Mouse (Mus musculus): ENCODE data around the gene Kmt2d. TPM values are rescaled to one million over a fixed set of nuclear protein-coding genes. Genes with fewer than 3 reads are reported as not detected.

Gene Kmt2d
- polyA plus RNA-seq, 1 experiment from 2014 or later = 13.7 TPM

GRCm38 (mm10) chr15:98809390-98809789, 61.6 kb downstream of the Kmt2d start, which contains the start of gene Ddn:
Ddn (minus strand) TSS chr15:98809490.
- Histone ChIP-seq H3K9me3 (replicated peaks) (no peaks in the 10 kb centered on the region), H3K4me3 (peak within 1 kb of the TSS; percentile 43), H3K4me1 (peaks cover 44% of the 10 kb centered on the region), H3K9ac (peak within 1 kb of the TSS; percentile 51), H3K27ac (no peak within 1 kb of the TSS), H3K4me2 (peak within 1 kb of the TSS; percentile 70), H3K36me3 (ENCODE audit: poor library complexity, severe bottlenecking) (peaks cover 31% of the 10 kb centered on the region), H3K27me3 (peaks cover 67% of the 10 kb centered on the region)
- ATAC-seq = no peak
- WGBS = 24% methylated on average over 3 of the region's 3 CpGs

GRCm38 (mm10) chr15:98808651-98809134, 62.3 kb downstream of the Kmt2d start:
- Histone ChIP-seq H3K4me3 (peak overlapping the region; percentile 43; the same call in 1 of the 2 replicates), H3K27me3 (peaks cover 74% of the 10 kb centered on the region), H3K27ac (no peak overlapping the region), H3K4me2 (peak overlapping the region; percentile 70), H3K9me3 (replicated peaks) (no peaks in the 10 kb centered on the region), H3K4me1 (peaks cover 48% of the 10 kb centered on the region), H3K9ac (peak overlapping the region; percentile 51), H3K36me3 (ENCODE audit: poor library complexity, severe bottlenecking) (peaks cover 24% of the 10 kb centered on the region)
- 7% methylated on average over 6 of the region's 6 CpGs for WGBS
- no peak for ATAC-seq

- H3K27me3 ChIP-seq = peaks cover 80% of the 10 kb centered on the region
- no peaks in the 10 kb centered on the region for H3K9me3 ChIP-seq (replicated peaks)
- under 1% methylated on average over 34 of the region's 34 CpGs for WGBS
- H3K9ac ChIP-seq = peak overlapping the region; percentile 51
- H3K4me3 ChIP-seq = peak overlapping the region; percentile 43
- peak; percentile 53; the same call in 1 of the 2 replicates for ATAC-seq
- no peak overlapping the region for H3K27ac ChIP-seq
- H3K4me1 ChIP-seq = peaks cover 48% of the 10 kb centered on the region
- peaks cover 18% of the 10 kb centered on the region for H3K36me3 ChIP-seq (ENCODE audit: poor library complexity, severe bottlenecking)
- H3K4me2 ChIP-seq = peak overlapping the region; percentile 70
These were observed 62.9 kb downstream of the Kmt2d start for GRCm38 (mm10) chr15:98807895-98808650.

GRCm38 (mm10) chr15:98806809-98807770, 63.9 kb downstream of the Kmt2d start:
- peak overlapping the region; percentile 70 for H3K4me2 ChIP-seq
- ATAC-seq = no peak
- peaks cover 48% of the 10 kb centered on the region for H3K4me1 ChIP-seq
- WGBS = under 1% methylated on average over 58 of the region's 58 CpGs
- H3K4me3 ChIP-seq = peak overlapping the region; percentile 43
- peaks cover 90% of the 10 kb centered on the region for H3K27me3 ChIP-seq
- no peaks in the 10 kb centered on the region for H3K9me3 ChIP-seq (replicated peaks)
- peak overlapping the region; percentile 46; the same call in 1 of the 2 replicates for H3K9ac ChIP-seq
- peaks cover 9% of the 10 kb centered on the region; the same call in 1 of the 2 replicates for H3K36me3 ChIP-seq (ENCODE audit: poor library complexity, severe bottlenecking)
- H3K27ac ChIP-seq = no peak overlapping the region

- Histone ChIP-seq H3K4me2 (peak overlapping the region; percentile 71), H3K36me3 (ENCODE audit: poor library complexity, severe bottlenecking) (0 out of 2 replicates have a peak, but pooled peaks cover 3% of the 10 kb centered on the region), H3K9me3 (replicated peaks) (no peaks in the 10 kb centered on the region), H3K27me3 (peaks cover 98% of the 10 kb centered on the region), H3K27ac (no peak overlapping the region), H3K9ac (no peak overlapping the region), H3K4me3 (peak overlapping the region; percentile 43), H3K4me1 (peaks cover 48% of the 10 kb centered on the region)
- ATAC-seq = no peak
- WGBS = 2% methylated on average over 30 of the region's 30 CpGs
These were observed 64.8 kb downstream of the Kmt2d start for GRCm38 (mm10) chr15:98806071-98806808.

GRCm38 (mm10) chr15:98805324-98806040, 65.5 kb downstream of the Kmt2d start:
- H3K27me3 ChIP-seq = peaks cover 99% of the 10 kb centered on the region
- H3K4me3 ChIP-seq = peak overlapping the region; percentile 43
- no peak overlapping the region for H3K27ac ChIP-seq
- ATAC-seq = peak; percentile 55
- H3K4me2 ChIP-seq = peak overlapping the region; percentile 71
- H3K36me3 ChIP-seq (ENCODE audit: poor library complexity, severe bottlenecking) = no peaks in the 10 kb centered on the region
- no peaks in the 10 kb centered on the region for H3K9me3 ChIP-seq (replicated peaks)
- under 1% methylated on average over 64 of the region's 64 CpGs for WGBS
- peaks cover 48% of the 10 kb centered on the region for H3K4me1 ChIP-seq
- peak overlapping the region; percentile 66 for H3K9ac ChIP-seq

GRCm38 (mm10) chr15:98804054-98804453, 67.0 kb downstream of the Kmt2d start:
- Histone ChIP-seq H3K4me1 (peaks cover 48% of the 10 kb centered on the region), H3K9me3 (replicated peaks) (no peaks in the 10 kb centered on the region), H3K27me3 (peaks cover 100% of the 10 kb centered on the region), H3K4me3 (peak overlapping the region; percentile 6; the same call in 1 of the 2 replicates), H3K36me3 (ENCODE audit: poor library complexity, severe bottlenecking) (no peaks in the 10 kb centered on the region), H3K4me2 (peak overlapping the region; percentile 40), H3K9ac (no peak overlapping the region), H3K27ac (no peak overlapping the region)
- WGBS = under 1% methylated on average over 32 of the region's 32 CpGs
- ATAC-seq = peak; percentile 50; the same call in 1 of the 2 replicates

GRCm38 (mm10) chr15:98802926-98803325, 68.1 kb downstream of the Kmt2d start:
- no peaks in the 10 kb centered on the region for H3K36me3 ChIP-seq (ENCODE audit: poor library complexity, severe bottlenecking)
- peaks cover 45% of the 10 kb centered on the region for H3K4me1 ChIP-seq
- H3K9ac ChIP-seq = no peak overlapping the region
- no peaks in the 10 kb centered on the region for H3K9me3 ChIP-seq (replicated peaks)
- WGBS = 2% methylated on average over 8 of the region's 8 CpGs
- no peak overlapping the region for H3K4me2 ChIP-seq
- peaks cover 99% of the 10 kb centered on the region for H3K27me3 ChIP-seq
- H3K27ac ChIP-seq = no peak overlapping the region
- ATAC-seq = no peak
- no peak overlapping the region for H3K4me3 ChIP-seq

- Histone ChIP-seq H3K27ac (no peak overlapping the region), H3K4me2 (no peak overlapping the region), H3K4me1 (peaks cover 27% of the 10 kb centered on the region), H3K9ac (no peak overlapping the region), H3K27me3 (peaks cover 97% of the 10 kb centered on the region), H3K36me3 (ENCODE audit: poor library complexity, severe bottlenecking) (no peaks in the 10 kb centered on the region), H3K4me3 (no peak overlapping the region), H3K9me3 (replicated peaks) (no peaks in the 10 kb centered on the region)
- WGBS = 11% methylated on average over 12 of the region's 12 CpGs
- ATAC-seq = no peak
These were observed 71.6 kb downstream of the Kmt2d start for GRCm38 (mm10) chr15:98799396-98799795.

GRCm38 (mm10) chr15:98798903-98799302, 72.1 kb downstream of the Kmt2d start:
- Histone ChIP-seq H3K36me3 (ENCODE audit: poor library complexity, severe bottlenecking) (no peaks in the 10 kb centered on the region), H3K9me3 (replicated peaks) (no peaks in the 10 kb centered on the region), H3K9ac (no peak overlapping the region), H3K4me2 (no peak overlapping the region), H3K27ac (no peak overlapping the region), H3K4me1 (peaks cover 23% of the 10 kb centered on the region), H3K27me3 (peaks cover 97% of the 10 kb centered on the region), H3K4me3 (no peak overlapping the region)
- WGBS = 42% methylated on average over 3 of the region's 3 CpGs
- no peak for ATAC-seq

Data from forebrain, embryonic 13.5 days (tissue).